Comparison of ENCODE assay signal across 8 mouse cellular contexts in genomic region chr3:116424160-116424972, GRCm38 (mm10). TPM values are rescaled to one million over a fixed set of nuclear protein-coding genes. Genes with fewer than 3 reads are reported as not detected.
DNase-seq lines count a peak whose midpoint lies in the region; ATAC-seq and TF ChIP-seq lines count a peak whose summit lies in the region.

No protein-coding gene starts in this region.

- peak overlapping the region; percentile 64 for H3K27ac ChIP-seq in thymus, adult 2 months (ENCODE audit: control insufficient read depth, insufficient read depth, low read length)
- H3K27ac ChIP-seq in liver, embryonic 16.5 days (ENCODE audit: low read length) = peak overlapping the region; percentile 88
- H3K27ac ChIP-seq in stomach, embryonic 16.5 days (ENCODE audit: low read length) = peak overlapping the region; percentile 97

- no peaks in the 10 kb centered on the region for H3K36me3 ChIP-seq in thymus, adult 2 months (ENCODE audit: control insufficient read depth, insufficient read depth, low read length)
- H3K36me3 ChIP-seq in liver, embryonic 16.5 days (ENCODE audit: control insufficient read depth, insufficient read depth) = no peaks in the 10 kb centered on the region
- no peaks in the 10 kb centered on the region for H3K36me3 ChIP-seq in stomach, embryonic 16.5 days (ENCODE audit: control insufficient read depth, insufficient read depth, low read length)

- peak; percentile 3 for ATAC-seq in liver, embryonic 16.5 days (ENCODE audit: low read depth)
- 0 out of 2 replicates have a peak, but pooled peaks have one; percentile 12 for ATAC-seq in stomach, embryonic 16.5 days (ENCODE audit: insufficient read depth, low FRiP score)

- TF ChIP-seq CTCF in thymus, adult 2 months (IDR thresholded peaks at IDR 0.05; ENCODE audit: borderline replicate concordance, control insufficient read depth, extremely low read depth, insufficient read depth, low read length, poor library complexity) = no peak

- H3K4me2 ChIP-seq in liver, embryonic 16.5 days (ENCODE audit: low read depth, low read length) = peak overlapping the region; percentile 85
- H3K4me2 ChIP-seq in stomach, embryonic 16.5 days (ENCODE audit: low read depth, low read length) = peak overlapping the region; percentile 92

- DNase-seq in heart, adult 11 months = peak; percentile 99
- no peak for DNase-seq in heart, postnatal 4 days
- no peak for DNase-seq in thymus, adult 2 months
- DNase-seq in thymus, postnatal 36 days = no peak
- peak; percentile 51 for DNase-seq in forelimb bud, embryonic 11.5 days (ENCODE audit: low read depth, low spot score)
- no peak for DNase-seq in layer of hippocampus, adult 8-10 months (ENCODE audit: low spot score in 2 of 2)

- H3K9me3 ChIP-seq in liver, embryonic 16.5 days (replicated peaks; ENCODE audit: control insufficient read depth, low read length) = no peaks in the 10 kb centered on the region
- H3K9me3 ChIP-seq in stomach, embryonic 16.5 days (replicated peaks; ENCODE audit: control insufficient read depth, low read length) = no peaks in the 10 kb centered on the region

- H3K4me3 ChIP-seq in thymus, adult 2 months (ENCODE audit: control insufficient read depth, insufficient read depth, low read length) = peak overlapping the region; percentile 87
- peak overlapping the region; percentile 84 for H3K4me3 ChIP-seq in liver, embryonic 16.5 days (ENCODE audit: low read depth, low read length)
- H3K4me3 ChIP-seq in stomach, embryonic 16.5 days (replicated peaks; ENCODE audit: low read length) = peak overlapping the region; percentile 99

- peak overlapping the region; percentile 84 for H3K9ac ChIP-seq in liver, embryonic 16.5 days (ENCODE audit: low read depth, low read length)
- peak overlapping the region; percentile 90 for H3K9ac ChIP-seq in stomach, embryonic 16.5 days (ENCODE audit: low read length)

- H3K4me1 ChIP-seq in thymus, adult 2 months (replicated peaks; ENCODE audit: control insufficient read depth, insufficient read depth, low read length) = peaks cover 3% of the 10 kb centered on the region; the same call in 1 of the 2 replicates
- peaks cover 14% of the 10 kb centered on the region for H3K4me1 ChIP-seq in liver, embryonic 16.5 days (ENCODE audit: control insufficient read depth, low read depth, low read length)
- H3K4me1 ChIP-seq in stomach, embryonic 16.5 days (ENCODE audit: control insufficient read depth, insufficient read depth, low read length) = peaks cover 18% of the 10 kb centered on the region

- TF ChIP-seq POLR2A in thymus, adult 2 months (IDR thresholded peaks at IDR 0.05; ENCODE audit: control insufficient read depth, extremely low read depth, insufficient read depth, low read length, poor library complexity) = no peak

- WGBS in thymus, adult 2 months = under 1% methylated on average over 32 of the region's 32 CpGs
- WGBS in liver, embryonic 16.5 days (ENCODE audit: insufficient replicate concordance) = under 1% methylated on average over 32 of the region's 32 CpGs
- WGBS in stomach, embryonic 16.5 days = under 1% methylated on average over 32 of the region's 32 CpGs

- H3K27me3 ChIP-seq in thymus, adult 2 months (ENCODE audit: control insufficient read depth, insufficient read depth, low read length) = no peaks in the 10 kb centered on the region
- H3K27me3 ChIP-seq in liver, embryonic 16.5 days (ENCODE audit: control insufficient read depth, insufficient read depth, low read depth, low read length) = no peaks in the 10 kb centered on the region
- H3K27me3 ChIP-seq in stomach, embryonic 16.5 days (ENCODE audit: control insufficient read depth, insufficient read depth, low read length) = no peaks in the 10 kb centered on the region

RNA-seq across cellular contexts. Expression of gene Cdc14a, which starts 0.5 kb away (rescaled TPM):
- total RNA-seq in heart, postnatal 4 days (2021) = 1 to 10 TPM; 5.3 to 5.8 TPM
- 8.0 and 11.5 TPM in 2 replicates for polyA plus RNA-seq in thymus, adult 2 months (2012; rRNA removed)
- polyA plus RNA-seq in liver, embryonic 16.5 days (2015; fragmentation: Nextera tagmentation; extraction: Ambion mirVana) = 2.0 TPM in 2 replicates
- polyA plus RNA-seq in stomach, embryonic 16.5 days (2015; fragmentation: Nextera tagmentation; extraction: Ambion mirVana) = 8.7 and 9.2 TPM in 2 replicates
- 10 to 100 TPM in 1 of 4 experiments, 1 to 10 TPM in 3; 6.2 to 10.8 (median 7.4) TPM for total RNA-seq in layer of hippocampus, adult 8-10 months (2022)

Comparison
In these comparisons a context has a peak if more than half of its experiments do, and no peak if none do; other contexts are left out.
1. DNase-seq: peak in heart, adult 11 months (single experiment) and forelimb bud, embryonic 11.5 days (single experiment); none in heart, postnatal 4 days (single experiment), thymus, adult 2 months (single experiment), thymus, postnatal 36 days (0 of 2) and layer of hippocampus, adult 8-10 months (0 of 2).
2. Peak in every context shown above with its lines, with median percentiles within 50 percentile points of each other: H3K27ac ChIP-seq and H3K4me3 ChIP-seq.